Mouse (Mus musculus) embryonic facial prominence, embryonic 12.5 days (tissue): ENCODE results near the gene Unc5c. TPM values are rescaled to one million over a fixed set of nuclear protein-coding genes. Genes with fewer than 3 reads are reported as not detected.

Experiments used
- ATAC-seq: fragments of 200-750 bp; cut with Nextera tagmentation; 2 replicates; pipeline ENCODE4 v1.8.0; 2017; ENCODE audit not compliant: insufficient number of reproducible peaks, insufficient read depth, low FRiP score, low TSS enrichment
- H3K27ac ChIP-seq: fragments of 300-500 bp; sonication (generic); 2 replicates; pipeline ENCODE4 v1.5.1; 2016; ENCODE audit warnings: mild to moderate bottlenecking
- H3K27me3 ChIP-seq: fragments of 300-500 bp; sonication (generic); 2 replicates; pipeline ENCODE4 v1.6.1; 2016; ENCODE audit warnings: mild to moderate bottlenecking, moderate library complexity
- H3K36me3 ChIP-seq: fragments of 300-500 bp; sonication (generic); 2 replicates; pipeline ENCODE4 v1.6.1; 2016; ENCODE audit warnings: mild to moderate bottlenecking
- H3K4me1 ChIP-seq: fragments of 300-500 bp; sonication (generic); 2 replicates; pipeline ENCODE4 v1.6.1; 2016
- H3K4me2 ChIP-seq: fragments of 300-500 bp; sonication (generic); replicated peaks from 2 replicates; pipeline ENCODE4 v1.6.1; 2016; ENCODE audit warnings: mild to moderate bottlenecking, moderate library complexity
- H3K4me3 ChIP-seq: fragments of 300-500 bp; sonication (generic); 2 replicates; pipeline ENCODE4 v1.5.1; 2016; ENCODE audit warnings: mild to moderate bottlenecking
- H3K9ac ChIP-seq: fragments of 300-500 bp; sonication (generic); 2 replicates; pipeline ENCODE4 v1.6.1; 2016; ENCODE audit warnings: mild to moderate bottlenecking, moderate library complexity
- H3K9me3 ChIP-seq: fragments of 300-500 bp; sonication (generic); 2 replicates; pipeline ENCODE4 v1.6.1; 2016; ENCODE audit warnings: mild to moderate bottlenecking, moderate library complexity
- WGBS: fragments of 180-500 bp; shearing (Covaris S2); methylation state at CpG from one replicate; pipeline ENCODE4 v1.1.7; 2016; 5-methylcytosine and 5-hydroxymethylcytosine counted together
- polyA plus RNA-seq: library from polyadenylated mRNA; unstranded; fragments of >200 nt; fragmentation: Nextera tagmentation; extraction: Ambion mirVana; gene quantifications from 2 replicates; pipeline ENCODE4 v1.2.1, GENCODE M21; 2016

Gene Unc5c
- polyA plus RNA-seq, 1 experiment from 2014 or later, result 16.4 TPM

DNA sequence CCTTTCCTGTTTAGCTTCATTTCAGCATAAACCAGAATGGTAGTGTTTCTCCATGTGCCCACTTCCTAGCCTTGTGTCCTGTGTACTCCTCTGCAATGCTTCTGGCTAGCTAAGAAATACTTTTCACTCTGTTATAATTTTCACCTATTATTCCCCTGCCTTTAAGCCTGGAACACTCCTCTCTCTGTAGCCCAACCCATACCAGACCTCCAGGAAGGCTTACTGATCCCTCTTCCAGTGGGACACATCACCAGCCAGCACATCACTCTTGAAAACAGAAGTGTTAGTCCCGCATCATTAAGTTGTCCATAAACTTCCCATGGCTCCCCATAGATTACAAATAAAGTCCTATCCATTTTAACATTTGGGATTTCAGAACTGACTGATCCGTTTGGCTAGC lies 328.7 kb downstream of the Unc5c start:
- WGBS, result 91% methylated on average over 2 of the region's 2 CpGs
- Histone ChIP-seq H3K4me3 (no peak overlapping the region), H3K4me1 (no peaks in the 10 kb centered on the region), H3K36me3 (no peaks in the 10 kb centered on the region), H3K27ac (no peak overlapping the region), H3K9me3 (no peaks in the 10 kb centered on the region), H3K4me2 (no peak overlapping the region), H3K27me3 (no peaks in the 10 kb centered on the region), H3K9ac (no peak overlapping the region)
- 0 out of 2 replicates have a peak, but pooled peaks have one; percentile 50 for ATAC-seq

DNA sequence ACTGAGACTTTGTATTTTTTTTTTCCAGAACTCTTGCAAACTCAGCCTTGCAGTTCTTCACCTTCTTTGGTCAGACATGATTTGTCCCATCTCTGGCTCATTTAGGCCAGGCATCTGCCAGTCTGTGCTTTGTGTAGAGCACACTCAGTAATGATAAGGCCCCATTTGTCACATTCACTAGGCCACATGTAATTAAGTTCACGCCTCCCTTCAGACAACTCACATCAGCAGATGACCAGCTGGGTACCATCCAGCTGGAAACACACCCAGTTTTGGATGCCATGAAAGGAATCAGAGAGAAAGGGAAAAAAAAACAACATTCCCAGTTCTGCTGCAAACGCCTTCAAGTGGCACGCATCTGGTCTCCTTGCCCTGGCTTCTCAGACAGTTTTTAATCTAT lies 329.4 kb downstream of the Unc5c start:
- no peak for ATAC-seq
- no peak overlapping the region for H3K4me3 ChIP-seq
- H3K4me2 ChIP-seq, result no peak overlapping the region
- H3K27me3 ChIP-seq, result no peaks in the 10 kb centered on the region
- no peaks in the 10 kb centered on the region for H3K36me3 ChIP-seq
- no peak overlapping the region for H3K27ac ChIP-seq
- no peaks in the 10 kb centered on the region for H3K9me3 ChIP-seq
- H3K9ac ChIP-seq, result no peak overlapping the region
- WGBS, result 81% methylated on average over 3 of the region's 3 CpGs
- H3K4me1 ChIP-seq, result no peaks in the 10 kb centered on the region

DNA sequence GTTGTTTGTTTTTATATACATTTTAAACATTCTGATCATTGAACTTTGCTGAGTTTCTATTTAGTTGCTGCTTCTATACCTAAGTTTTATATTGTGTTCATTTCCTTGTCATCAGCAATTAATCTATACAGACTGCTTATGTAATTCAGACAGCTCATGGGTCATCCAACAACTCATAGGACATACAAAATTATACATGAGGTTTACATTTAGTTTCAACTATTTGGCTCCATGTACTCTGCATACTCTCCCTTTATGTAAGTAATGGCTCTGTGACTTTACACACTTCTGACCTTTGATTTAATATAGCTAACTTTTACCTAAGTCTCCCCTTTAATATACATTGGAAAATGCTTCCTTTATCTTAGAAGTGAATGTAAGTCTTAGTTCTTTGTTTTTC lies 332.4 kb downstream of the Unc5c start:
- H3K4me2 ChIP-seq, result no peak overlapping the region
- H3K27me3 ChIP-seq, result no peaks in the 10 kb centered on the region
- no peaks in the 10 kb centered on the region for H3K9me3 ChIP-seq
- H3K27ac ChIP-seq, result no peak overlapping the region
- no peak overlapping the region for H3K4me3 ChIP-seq
- H3K4me1 ChIP-seq, result no peaks in the 10 kb centered on the region
- no peak for ATAC-seq
- no peaks in the 10 kb centered on the region for H3K36me3 ChIP-seq
- no peak overlapping the region for H3K9ac ChIP-seq

DNA sequence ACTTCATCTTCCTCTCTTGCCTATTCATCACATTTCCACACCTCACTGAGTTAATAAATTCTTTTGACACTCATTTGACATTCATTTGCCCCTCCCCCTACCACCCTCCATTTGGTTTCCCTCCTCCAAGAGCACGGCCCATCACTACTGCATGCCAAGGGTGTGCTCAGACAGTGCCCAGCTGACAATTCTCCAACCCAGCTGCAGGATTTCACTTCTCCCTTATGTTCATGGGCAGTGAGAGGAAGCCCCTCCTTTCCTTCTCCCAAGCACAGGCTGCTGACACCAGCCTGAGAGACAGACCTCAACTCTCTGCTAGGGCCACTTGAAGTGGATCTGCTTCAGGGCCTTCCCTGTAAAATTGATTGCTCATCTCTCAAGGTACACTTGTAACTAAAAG lies 332.8 kb downstream of the Unc5c start:
- Histone ChIP-seq H3K9me3 (no peaks in the 10 kb centered on the region), H3K4me3 (no peak overlapping the region), H3K4me2 (no peak overlapping the region), H3K4me1 (no peaks in the 10 kb centered on the region), H3K27me3 (no peaks in the 10 kb centered on the region), H3K27ac (no peak overlapping the region), H3K9ac (no peak overlapping the region), H3K36me3 (no peaks in the 10 kb centered on the region)
- ATAC-seq, result no peak
- 67% methylated on average over 1 of the region's 1 CpGs for WGBS

DNA sequence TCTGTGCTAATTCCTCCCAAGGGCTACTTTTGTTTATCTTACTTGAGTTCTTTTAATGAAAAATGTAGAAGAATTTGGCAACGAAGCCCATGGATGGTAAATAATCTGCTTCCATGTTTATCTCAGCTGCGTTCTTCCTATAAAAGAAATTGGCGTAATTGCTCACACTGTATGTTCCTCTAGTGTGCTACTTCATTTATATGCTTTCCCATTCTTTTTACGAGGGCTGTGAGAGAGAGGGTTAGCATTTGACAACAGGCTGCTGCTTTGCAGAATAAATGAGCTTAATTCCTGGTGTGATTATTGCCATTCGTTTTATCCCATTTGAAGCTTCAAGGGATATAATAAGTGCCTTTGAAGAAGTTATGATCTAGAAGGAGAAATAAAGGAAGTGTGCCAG lies 339.1 kb downstream of the Unc5c start:
- Histone ChIP-seq H3K9ac (no peak overlapping the region), H3K4me2 (no peak overlapping the region), H3K36me3 (0 out of 2 replicates have a peak, but pooled peaks cover 3% of the 10 kb centered on the region), H3K27ac (no peak overlapping the region), H3K4me3 (no peak overlapping the region), H3K9me3 (no peaks in the 10 kb centered on the region), H3K4me1 (no peaks in the 10 kb centered on the region), H3K27me3 (no peaks in the 10 kb centered on the region)
- no peak for ATAC-seq
- 92% methylated on average over 5 of the region's 5 CpGs for WGBS

DNA sequence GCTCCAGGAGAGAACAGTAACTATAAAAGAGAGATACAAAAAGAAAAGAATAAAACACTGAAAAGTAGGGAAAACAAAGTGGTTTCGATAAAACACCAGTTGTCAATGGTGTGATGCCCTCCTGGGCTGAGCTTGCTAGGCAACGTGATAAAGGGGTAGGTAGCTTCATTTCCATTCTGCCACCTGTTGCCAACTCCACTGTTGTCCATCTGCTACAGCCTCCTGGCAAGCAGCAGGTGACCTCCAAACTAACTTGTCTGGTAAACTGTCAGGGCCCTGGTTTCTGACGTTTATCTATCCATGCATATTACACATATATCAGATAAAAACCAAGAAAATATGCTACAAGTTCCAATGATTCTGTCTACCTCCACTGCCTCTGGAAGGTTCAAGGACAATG lies 344.6 kb downstream of the Unc5c start:
- H3K4me1 ChIP-seq, result no peaks in the 10 kb centered on the region
- H3K9ac ChIP-seq, result no peak overlapping the region
- ATAC-seq, result no peak
- no peak overlapping the region for H3K4me2 ChIP-seq
- H3K27ac ChIP-seq, result no peak overlapping the region
- WGBS, result 78% methylated on average over 3 of the region's 3 CpGs
- H3K9me3 ChIP-seq, result no peaks in the 10 kb centered on the region
- no peaks in the 10 kb centered on the region for H3K27me3 ChIP-seq
- H3K36me3 ChIP-seq, result no peaks in the 10 kb centered on the region
- H3K4me3 ChIP-seq, result no peak overlapping the region

DNA sequence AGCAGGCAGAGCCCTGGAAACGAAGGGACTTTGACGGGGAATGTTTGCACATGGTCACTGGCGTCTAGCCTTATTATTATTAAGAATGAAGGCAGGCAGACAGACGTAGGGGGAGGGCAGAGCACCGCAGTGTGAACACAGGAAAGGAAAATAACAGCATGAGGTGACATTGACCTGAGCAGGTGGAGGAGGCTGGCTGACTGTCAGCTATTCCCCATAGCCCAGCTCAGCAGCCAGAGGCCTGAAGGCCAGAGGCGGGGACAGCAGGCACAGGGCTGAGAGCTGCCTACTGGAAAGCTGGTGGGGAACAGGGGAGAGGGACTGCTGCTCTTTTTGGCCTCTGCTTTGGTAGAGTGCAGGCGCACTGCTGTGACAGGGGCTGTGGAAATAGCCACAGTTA lies 345.9 kb downstream of the Unc5c start:
- Histone ChIP-seq H3K36me3 (no peaks in the 10 kb centered on the region), H3K9ac (no peak overlapping the region), H3K4me1 (no peaks in the 10 kb centered on the region), H3K27ac (no peak overlapping the region), H3K4me2 (no peak overlapping the region), H3K4me3 (no peak overlapping the region), H3K9me3 (no peaks in the 10 kb centered on the region), H3K27me3 (no peaks in the 10 kb centered on the region)
- no peak for ATAC-seq
- WGBS, result 43% methylated on average over 7 of the region's 7 CpGs

DNA sequence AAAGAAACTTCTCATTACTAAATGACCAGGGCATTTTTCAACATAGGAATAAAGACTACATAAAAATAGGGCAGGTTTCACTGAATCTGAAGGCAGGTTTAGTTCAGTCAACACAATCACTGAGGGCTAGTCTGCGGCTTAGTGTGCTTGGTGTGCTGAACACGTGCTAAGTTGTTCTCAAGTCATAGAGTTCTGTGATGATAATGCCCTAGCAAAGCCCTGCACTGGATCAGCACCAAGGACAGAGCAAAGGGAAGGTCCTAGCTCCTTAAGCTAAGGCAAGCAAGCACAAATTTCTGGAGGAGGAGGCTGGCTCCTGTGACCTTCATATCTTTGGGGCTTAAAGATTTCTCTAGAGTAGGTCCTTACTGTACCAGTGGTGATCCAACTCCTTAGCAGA lies 346.3 kb downstream of the Unc5c start:
- H3K27ac ChIP-seq, result no peak overlapping the region
- H3K9me3 ChIP-seq, result no peaks in the 10 kb centered on the region
- no peaks in the 10 kb centered on the region for H3K36me3 ChIP-seq
- no peak overlapping the region for H3K4me2 ChIP-seq
- H3K4me3 ChIP-seq, result no peak overlapping the region
- H3K9ac ChIP-seq, result no peak overlapping the region
- no peaks in the 10 kb centered on the region for H3K27me3 ChIP-seq
- no peak for ATAC-seq
- 19% methylated on average over 2 of the region's 2 CpGs for WGBS
- H3K4me1 ChIP-seq, result no peaks in the 10 kb centered on the region

DNA sequence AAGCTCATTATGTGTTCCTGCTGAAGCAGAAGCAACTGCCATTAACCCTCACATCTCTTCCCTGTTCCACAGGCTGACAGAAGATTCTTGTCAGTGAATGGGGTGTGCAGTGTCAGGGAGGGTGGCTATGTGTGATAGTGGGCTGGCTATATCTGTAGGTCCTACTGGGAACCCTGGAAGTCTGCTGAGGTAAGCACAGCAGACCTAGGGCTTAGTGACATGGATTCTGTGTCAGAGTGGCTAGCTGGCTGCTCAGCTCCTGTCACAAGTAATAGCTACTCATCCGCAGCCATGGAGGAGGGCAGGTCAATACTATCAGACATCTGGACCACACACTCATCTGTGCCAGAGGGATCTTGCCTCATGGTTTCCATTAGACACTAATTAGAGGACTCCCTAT lies 349.8 kb downstream of the Unc5c start:
- no peak overlapping the region for H3K9ac ChIP-seq
- H3K4me1 ChIP-seq, result peaks cover 10% of the 10 kb centered on the region; the same call in 1 of the 2 replicates
- H3K27ac ChIP-seq, result no peak overlapping the region
- WGBS, result 23% methylated on average over 1 of the region's 1 CpGs
- H3K4me2 ChIP-seq, result no peak overlapping the region
- H3K36me3 ChIP-seq, result no peaks in the 10 kb centered on the region
- H3K4me3 ChIP-seq, result no peak overlapping the region
- H3K27me3 ChIP-seq, result no peaks in the 10 kb centered on the region
- 0 out of 2 replicates have a peak, but pooled peaks have one; percentile 55 for ATAC-seq
- H3K9me3 ChIP-seq, result no peaks in the 10 kb centered on the region

DNA sequence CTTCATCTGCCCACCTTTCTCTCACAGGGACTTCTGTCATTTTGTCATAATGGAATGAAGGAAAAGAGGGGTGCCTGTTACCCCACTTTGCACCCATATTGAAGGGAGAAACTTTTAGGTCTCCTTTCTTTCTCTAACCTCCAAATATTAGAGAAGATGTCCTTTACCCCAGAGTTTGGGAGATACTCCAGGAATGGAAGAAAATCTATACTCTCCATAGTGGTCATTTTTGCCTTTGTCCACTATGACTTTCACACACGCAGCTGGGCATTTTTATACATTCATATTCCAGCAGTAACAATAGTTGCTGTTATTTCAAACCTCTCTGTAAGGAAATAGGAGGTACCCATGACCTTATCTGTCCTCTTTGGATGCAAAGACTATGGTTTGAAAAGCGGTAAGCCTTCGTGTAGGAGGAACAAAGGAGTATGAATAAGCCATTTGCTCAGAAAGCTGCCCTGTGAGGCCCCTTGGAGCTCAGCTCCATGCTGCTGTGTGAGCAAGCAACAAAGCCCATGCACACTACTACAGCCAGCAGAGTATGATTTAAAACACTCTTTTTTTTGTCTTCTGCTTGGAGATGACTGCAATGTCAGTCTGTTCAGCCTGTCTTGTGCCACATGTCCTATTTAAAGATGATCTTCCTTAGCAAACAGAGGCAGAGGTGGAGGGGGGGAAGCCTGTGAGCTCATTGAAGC lies 353.7 kb downstream of the Unc5c start:
- Histone ChIP-seq H3K36me3 (no peaks in the 10 kb centered on the region), H3K27me3 (no peaks in the 10 kb centered on the region), H3K4me2 (no peak overlapping the region), H3K27ac (no peak overlapping the region), H3K4me1 (peaks cover 11% of the 10 kb centered on the region; the same call in 1 of the 2 replicates), H3K9me3 (no peaks in the 10 kb centered on the region), H3K9ac (no peak overlapping the region), H3K4me3 (no peak overlapping the region)
- WGBS, result 45% methylated on average over 3 of the region's 3 CpGs
- ATAC-seq, result no peak; the same call in 1 of the 2 replicates

DNA sequence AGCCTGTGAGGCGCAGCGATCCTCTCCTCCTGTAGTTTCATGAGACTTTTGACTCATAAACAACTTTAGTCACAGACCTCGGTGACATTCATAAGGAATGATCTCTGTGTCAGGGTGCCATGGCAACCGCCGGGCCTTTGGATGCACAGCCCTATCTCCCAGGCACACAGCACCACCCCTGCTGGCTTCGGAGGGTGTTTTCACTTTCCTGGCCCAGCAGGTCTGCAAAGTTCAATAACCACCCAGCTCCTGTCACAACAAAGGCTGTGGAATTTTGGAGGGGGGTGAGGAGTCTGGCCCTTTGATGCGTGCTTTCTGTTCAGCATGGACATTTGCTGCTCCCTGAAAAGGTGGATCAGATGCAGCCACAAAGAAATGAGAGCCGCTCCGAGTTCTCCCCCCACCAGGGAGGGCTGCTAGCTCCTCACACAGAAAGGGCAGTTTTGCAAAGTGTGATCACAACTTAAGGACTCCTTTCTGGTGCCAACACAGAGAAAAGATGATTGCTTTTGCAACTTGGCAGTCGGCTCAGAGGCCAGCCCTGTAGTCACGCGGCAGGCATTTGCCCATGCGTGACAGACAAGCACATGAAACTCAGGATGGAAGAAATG lies 354.4 kb downstream of the Unc5c start:
- ATAC-seq, result no peak
- H3K27me3 ChIP-seq, result no peaks in the 10 kb centered on the region
- H3K4me1 ChIP-seq, result peaks cover 11% of the 10 kb centered on the region; the same call in 1 of the 2 replicates
- no peak overlapping the region for H3K9ac ChIP-seq
- WGBS, result 22% methylated on average over 13 of the region's 13 CpGs
- H3K4me2 ChIP-seq, result no peak overlapping the region
- no peaks in the 10 kb centered on the region for H3K9me3 ChIP-seq
- no peak overlapping the region for H3K27ac ChIP-seq
- H3K36me3 ChIP-seq, result no peaks in the 10 kb centered on the region
- H3K4me3 ChIP-seq, result no peak overlapping the region

DNA sequence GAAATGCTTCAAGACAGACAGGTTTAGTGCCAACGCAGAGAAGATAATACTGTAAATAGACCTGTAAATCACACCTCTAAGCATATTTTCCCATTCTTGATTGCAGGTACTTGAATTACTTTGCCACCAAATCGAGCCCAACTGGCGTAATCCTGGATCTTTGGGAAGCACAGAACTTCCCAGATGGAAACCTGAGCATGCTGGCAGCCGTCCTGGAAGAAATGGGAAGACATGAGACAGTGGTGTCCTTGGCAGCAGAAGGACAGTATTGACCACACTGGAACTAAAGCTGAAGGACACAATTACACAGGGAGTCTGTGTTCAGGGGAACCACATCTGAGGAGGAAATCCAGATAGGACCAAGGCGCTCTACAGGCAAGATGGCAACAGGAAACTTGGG lies 363.3 kb downstream of the Unc5c start:
- no peak overlapping the region for H3K9ac ChIP-seq
- whole genome bisulfite sequencing, result 75% methylated on average over 5 of the region's 5 CpGs
- no peak overlapping the region for H3K4me2 ChIP-seq
- ATAC-seq, result no peak
- no peaks in the 10 kb centered on the region for H3K4me1 ChIP-seq
- no peak overlapping the region for H3K27ac ChIP-seq
- no peak overlapping the region for H3K4me3 ChIP-seq
- H3K9me3 ChIP-seq, result no peaks in the 10 kb centered on the region
- H3K36me3 ChIP-seq, result peaks cover 3% of the 10 kb centered on the region; the same call in 1 of the 2 replicates
- no peaks in the 10 kb centered on the region for H3K27me3 ChIP-seq
